Mouse (Mus musculus) embryo, embryonic 9.5 days (tissue): ENCODE measurements around the gene Clic5.

Source experiments
- DNase-seq: peaks from one replicate; pipeline ENCODE4 v3.0.0-alpha.2; 2017; ENCODE audit errors: extremely low spot score

The Clic5 gene

DNA sequence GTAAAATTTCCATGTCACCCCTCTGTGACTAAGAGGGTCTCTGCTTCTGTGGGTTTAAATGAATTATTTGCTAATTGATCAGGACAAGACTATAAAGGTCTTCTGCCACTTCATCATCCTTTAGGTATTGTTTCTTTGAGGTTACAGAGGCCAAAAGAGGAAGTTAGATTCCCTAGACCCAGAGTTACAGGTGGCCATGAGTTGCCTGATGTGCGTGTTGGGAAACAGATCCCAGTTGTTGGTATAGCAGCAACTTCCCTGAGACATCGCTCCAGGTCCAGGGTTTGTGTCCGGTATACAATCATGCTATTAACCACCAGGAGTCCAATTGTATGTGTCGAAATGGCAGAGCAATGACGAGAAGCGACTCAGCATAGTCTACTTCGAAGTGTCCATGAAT, 81.7 kb downstream of the Clic5 start:
- no peak for DNase-seq

GRCm38 (mm10) chr17:44271426-44271825, 83.0 kb downstream of the Clic5 start:
- DNase-seq, result no peak

GRCm38 (mm10) chr17:44274804-44275203, 86.4 kb downstream of the Clic5 start:
- DNase-seq, result no peak

DNA sequence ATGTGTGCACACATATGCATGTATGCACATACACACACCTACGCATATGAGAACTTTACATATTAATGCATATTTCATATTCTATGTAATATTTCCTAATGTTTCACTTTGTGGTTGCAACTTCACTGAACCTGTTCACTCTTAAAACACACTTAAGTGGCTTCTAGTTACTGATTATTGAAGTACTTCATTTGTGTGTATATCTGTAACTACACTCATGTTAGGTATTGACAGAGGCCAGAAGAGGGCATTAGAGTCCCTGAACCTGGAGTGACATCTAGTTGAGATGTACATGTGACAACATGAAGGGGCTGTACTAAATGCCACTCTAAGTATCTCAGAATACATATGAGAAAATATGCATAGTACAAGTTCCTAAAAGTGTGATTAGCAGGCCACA, 99.9 kb downstream of the Clic5 start:
- no peak for DNase-seq

- DNase-seq, result no peak
Observed at GRCm38 (mm10) chr17:44297221-44297620, 108.8 kb downstream of the Clic5 start.

GRCm38 (mm10) chr17:44300236-44300635, 111.9 kb downstream of the Clic5 start:
- peak; percentile 31 for DNase-seq

- DNase-seq, result peak; percentile 52
Observed at GRCm38 (mm10) chr17:44300723-44301122, 112.3 kb downstream of the Clic5 start.

DNA sequence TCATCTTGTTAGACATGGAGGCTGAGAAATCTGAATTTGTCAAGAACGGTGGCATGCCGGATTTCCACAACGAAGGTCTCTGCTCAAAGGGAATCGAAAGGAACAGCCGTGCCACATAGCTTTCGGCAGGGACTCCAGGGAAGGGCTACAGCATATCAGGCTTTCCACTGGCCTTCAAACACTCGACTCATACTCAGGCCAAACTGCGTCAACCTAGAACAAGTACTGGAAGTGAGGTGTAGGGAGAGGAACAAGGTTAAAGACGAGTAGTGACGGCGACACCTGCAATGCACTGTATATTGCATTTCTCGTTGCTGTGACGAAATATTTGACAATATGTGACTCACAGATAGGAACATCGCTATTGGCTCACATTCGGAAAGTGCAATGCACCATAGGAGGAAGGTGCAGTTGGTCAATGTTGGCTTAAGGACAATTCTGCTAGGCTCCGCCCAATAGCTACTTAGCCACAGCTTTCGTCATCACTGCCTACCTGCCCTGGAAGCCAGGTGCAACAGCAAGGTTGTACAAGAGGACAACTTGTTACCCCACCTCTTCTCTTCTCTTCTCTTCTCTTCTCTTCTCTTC, 112.9 kb downstream of the Clic5 start:
- no peak for DNase-seq

DNA sequence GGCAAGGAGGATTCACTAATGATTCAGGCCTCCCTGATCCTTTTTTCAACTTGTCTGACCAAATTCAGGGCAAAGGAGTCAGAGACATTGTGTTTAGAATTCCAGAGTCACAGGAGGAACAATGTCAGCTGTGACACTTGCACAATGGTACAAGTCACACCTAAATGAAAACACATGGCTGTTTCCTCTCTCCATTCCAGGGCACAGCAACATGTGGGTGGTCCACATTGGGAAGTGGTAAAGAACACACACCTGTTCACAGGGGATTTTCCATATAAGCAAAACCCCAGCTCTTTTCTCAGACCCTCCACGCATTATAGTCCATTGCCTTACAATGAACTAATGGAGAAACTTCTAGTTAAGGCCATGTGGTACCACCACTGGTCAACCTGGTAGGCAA, 115.7 kb downstream of the Clic5 start:
- DNase-seq, result no peak

DNA sequence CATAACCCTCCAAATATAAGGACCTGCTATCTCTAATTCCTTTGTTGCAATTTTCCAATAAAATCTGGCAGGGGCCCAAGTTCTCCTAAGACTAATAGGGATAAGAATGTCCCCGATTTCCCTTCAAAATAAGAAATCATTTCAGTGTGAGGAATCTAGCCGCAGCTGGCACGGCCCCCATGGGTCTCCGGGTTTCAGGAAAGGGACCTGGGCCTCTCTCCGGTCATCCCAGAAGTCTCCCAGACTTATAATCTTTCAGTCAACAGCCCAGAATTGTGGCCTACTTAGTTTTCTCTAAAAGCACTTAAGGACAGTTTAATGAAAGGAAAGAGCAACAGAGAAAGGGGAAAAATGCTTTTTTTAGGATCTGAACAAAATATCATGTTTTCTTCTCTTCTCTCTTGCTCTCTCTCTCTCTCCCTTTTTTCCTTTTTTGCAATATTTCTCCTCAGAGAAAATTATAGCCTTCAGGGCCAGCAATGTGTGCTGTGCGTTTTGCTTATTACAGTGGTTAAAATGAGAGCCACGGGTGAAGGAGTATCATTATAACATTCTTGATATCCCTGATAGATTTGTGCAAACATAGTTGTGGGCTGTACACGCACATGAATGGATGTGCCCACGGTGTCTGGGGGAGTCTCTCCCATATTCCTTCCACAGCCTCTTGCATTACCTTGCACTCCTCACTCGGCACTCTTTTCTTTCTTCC, 121.7 kb downstream of the Clic5 start:
- DNase-seq, result no peak

- no peak for DNase-seq
Observed at GRCm38 (mm10) chr17:44325314-44325713, 136.9 kb downstream of the Clic5 start.

DNA sequence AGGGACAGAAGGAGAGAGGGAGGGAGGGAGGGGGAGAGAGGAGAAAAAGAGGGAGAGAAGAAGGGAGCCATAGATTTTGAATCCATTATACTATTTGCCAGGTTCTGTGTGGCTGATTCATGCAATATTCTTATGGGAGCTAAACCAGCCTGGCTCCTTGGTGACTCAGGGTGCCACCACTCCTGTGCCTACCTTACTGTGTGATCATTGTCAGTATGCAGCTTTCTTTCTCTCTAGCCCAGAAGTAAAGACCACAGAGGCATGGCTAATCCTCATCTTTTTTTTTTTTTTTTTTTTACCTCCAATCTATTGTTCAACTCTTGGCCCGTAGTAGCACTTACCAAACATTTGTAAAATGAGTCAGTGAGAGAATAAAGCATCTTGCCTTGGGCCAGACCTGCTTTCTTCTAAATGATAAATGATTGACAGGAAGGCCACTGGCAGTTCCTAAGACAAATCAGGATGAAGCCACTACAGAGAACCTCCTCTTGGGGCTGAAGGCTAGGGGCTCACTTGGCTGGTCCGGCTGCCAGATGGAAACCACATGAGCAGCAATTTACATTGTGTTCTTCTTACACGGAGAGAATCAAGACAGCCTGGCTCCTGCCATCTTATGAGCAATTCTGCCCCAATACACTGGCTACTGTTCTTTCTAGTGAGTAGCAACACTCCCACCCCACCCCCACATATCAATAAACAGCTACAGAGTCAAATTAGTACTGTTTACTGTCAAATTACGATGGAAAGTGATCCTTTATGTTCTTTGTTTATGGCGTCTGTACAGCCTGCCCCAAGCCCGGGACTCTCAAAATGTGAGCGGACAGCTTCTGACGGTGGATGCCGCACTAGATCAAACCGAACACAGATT, 139.1 kb downstream of the Clic5 start:
- DNase-seq, result no peak

DNA sequence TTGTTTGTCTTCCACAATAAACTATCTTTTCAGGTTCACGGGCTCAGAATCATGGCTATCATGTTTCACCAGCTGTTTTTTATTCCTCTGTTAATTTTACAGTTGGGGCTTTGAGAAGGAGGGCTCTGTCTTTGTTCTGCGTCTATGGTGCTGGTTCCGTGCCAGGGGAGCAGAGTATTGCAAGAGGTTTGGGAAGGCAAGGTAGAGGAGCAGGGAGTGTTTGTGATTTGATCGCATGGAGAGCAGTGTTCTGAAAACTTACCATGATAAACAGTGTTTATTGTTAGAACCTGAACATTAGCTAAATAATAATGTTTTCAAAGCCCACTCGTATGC, 139.7 kb downstream of the Clic5 start:
- DNase-seq, result no peak
